Mouse (Mus musculus): Measurements from ENCODE around the gene Map3k20. TPM values are rescaled to one million over a fixed set of nuclear protein-coding genes. Genes with fewer than 3 reads are reported as not detected.

Gene Map3k20
- total RNA-seq, 2 experiments from 2014 or later: 9.8 to 10.8 TPM

- DNase-seq (ENCODE audit: extremely low spot score in 1 of 2, low spot score in 2 of 2): no peak
- intact Hi-C loops (cut with DNase I): no loop called here
- no peak for TF ChIP-seq CTCF (IDR thresholded peaks at IDR 0.05)
- Histone ChIP-seq H3K27ac (no peak overlapping the region), H3K4me3 (no peak overlapping the region)
Observed at GRCm38 (mm10) chr2:72416095-72417080, 131.0 kb downstream of the Map3k20 start.

GRCm38 (mm10) chr2:72420561-72420960, 135.1 kb downstream of the Map3k20 start:
- H3K4me3 ChIP-seq: no peak overlapping the region
- TF ChIP-seq CTCF (IDR thresholded peaks at IDR 0.05): no peak
- H3K27ac ChIP-seq: no peak overlapping the region
- intact Hi-C loops (cut with DNase I): no loop called here
- no peak for DNase-seq (ENCODE audit: extremely low spot score in 1 of 2, low spot score in 2 of 2)

- Histone ChIP-seq H3K27ac (no peak overlapping the region), H3K4me3 (no peak overlapping the region)
- DNase-seq (ENCODE audit: extremely low spot score in 1 of 2, low spot score in 2 of 2): no peak
- intact Hi-C loops (cut with DNase I): no loop called here
- no peak for TF ChIP-seq CTCF (IDR thresholded peaks at IDR 0.05)
Observed at GRCm38 (mm10) chr2:72424656-72425055, 139.2 kb downstream of the Map3k20 start.

- no peak for TF ChIP-seq CTCF (IDR thresholded peaks at IDR 0.05)
- intact Hi-C loops (cut with DNase I): no loop called here
- H3K27ac ChIP-seq: no peak overlapping the region
- peak overlapping the region; percentile 9; the same call in 1 of the 2 replicates for H3K4me3 ChIP-seq
- peak in 1 of 2 experiments; percentile 12 for DNase-seq (ENCODE audit: extremely low spot score in 1 of 2, low spot score in 2 of 2)
Observed at GRCm38 (mm10) chr2:72426776-72427175, 141.3 kb downstream of the Map3k20 start.

GRCm38 (mm10) chr2:72427288-72427687, 141.9 kb downstream of the Map3k20 start:
- peak overlapping the region; percentile 9; the same call in 1 of the 2 replicates for H3K4me3 ChIP-seq
- intact Hi-C loops (cut with DNase I): no loop called here
- no peak overlapping the region for H3K27ac ChIP-seq
- no peak for DNase-seq (ENCODE audit: extremely low spot score in 1 of 2, low spot score in 2 of 2)
- no peak for TF ChIP-seq CTCF (IDR thresholded peaks at IDR 0.05)

- Histone ChIP-seq H3K4me3 (no peak overlapping the region), H3K27ac (no peak overlapping the region)
- intact Hi-C loops (cut with DNase I): no loop called here
- no peak for DNase-seq (ENCODE audit: extremely low spot score in 1 of 2, low spot score in 2 of 2)
- TF ChIP-seq CTCF (IDR thresholded peaks at IDR 0.05): no peak
Observed at GRCm38 (mm10) chr2:72438941-72439533, 153.6 kb downstream of the Map3k20 start.

GRCm38 (mm10) chr2:72441010-72441409, 155.6 kb downstream of the Map3k20 start:
- TF ChIP-seq CTCF (IDR thresholded peaks at IDR 0.05): no peak
- DNase-seq (ENCODE audit: extremely low spot score in 1 of 2, low spot score in 2 of 2): no peak
- Histone ChIP-seq H3K27ac (no peak overlapping the region), H3K4me3 (no peak overlapping the region)
- intact Hi-C loops (cut with DNase I): no loop called here

GRCm38 (mm10) chr2:72442825-72443224, 157.4 kb downstream of the Map3k20 start:
- H3K27ac ChIP-seq: no peak overlapping the region
- TF ChIP-seq CTCF (IDR thresholded peaks at IDR 0.05): no peak
- intact Hi-C loops (cut with DNase I): no loop called here
- no peak overlapping the region for H3K4me3 ChIP-seq
- no peak for DNase-seq (ENCODE audit: extremely low spot score in 1 of 2, low spot score in 2 of 2)

- Histone ChIP-seq H3K4me3 (no peak overlapping the region), H3K27ac (no peak overlapping the region)
- no peak for DNase-seq (ENCODE audit: extremely low spot score in 1 of 2, low spot score in 2 of 2)
- intact Hi-C loops (cut with DNase I): no loop called here
- no peak for TF ChIP-seq CTCF (IDR thresholded peaks at IDR 0.05)
Observed at GRCm38 (mm10) chr2:72443960-72444359, 158.5 kb downstream of the Map3k20 start.

GRCm38 (mm10) chr2:72446106-72446505, 160.7 kb downstream of the Map3k20 start:
- no peak for DNase-seq (ENCODE audit: extremely low spot score in 1 of 2, low spot score in 2 of 2)
- Histone ChIP-seq H3K27ac (no peak overlapping the region), H3K4me3 (no peak overlapping the region)
- TF ChIP-seq CTCF (IDR thresholded peaks at IDR 0.05): no peak
- intact Hi-C loops (cut with DNase I): no loop called here

- H3K4me3 ChIP-seq: no peak overlapping the region
- no peak for DNase-seq (ENCODE audit: extremely low spot score in 1 of 2, low spot score in 2 of 2)
- no peak overlapping the region for H3K27ac ChIP-seq
- intact Hi-C loops (cut with DNase I): no loop called here
- TF ChIP-seq CTCF (IDR thresholded peaks at IDR 0.05): no peak
Observed at GRCm38 (mm10) chr2:72446615-72447014, 161.2 kb downstream of the Map3k20 start.

- no peak for TF ChIP-seq CTCF (IDR thresholded peaks at IDR 0.05)
- intact Hi-C loops (cut with DNase I): no loop called here
- no peak overlapping the region for H3K27ac ChIP-seq
- no peak for DNase-seq (ENCODE audit: extremely low spot score in 1 of 2, low spot score in 2 of 2)
- H3K4me3 ChIP-seq: no peak overlapping the region
Observed at GRCm38 (mm10) chr2:72453563-72453962, 168.1 kb downstream of the Map3k20 start.
